Mouse (Mus musculus): ENCODE measurements around the gene Ldb2. TPM values are rescaled to one million over a fixed set of nuclear protein-coding genes. Genes with fewer than 3 reads are reported as not detected.

Gene Ldb2
- polyA plus RNA-seq, 1 experiment from 2014 or later, result 45.4 TPM

DNA sequence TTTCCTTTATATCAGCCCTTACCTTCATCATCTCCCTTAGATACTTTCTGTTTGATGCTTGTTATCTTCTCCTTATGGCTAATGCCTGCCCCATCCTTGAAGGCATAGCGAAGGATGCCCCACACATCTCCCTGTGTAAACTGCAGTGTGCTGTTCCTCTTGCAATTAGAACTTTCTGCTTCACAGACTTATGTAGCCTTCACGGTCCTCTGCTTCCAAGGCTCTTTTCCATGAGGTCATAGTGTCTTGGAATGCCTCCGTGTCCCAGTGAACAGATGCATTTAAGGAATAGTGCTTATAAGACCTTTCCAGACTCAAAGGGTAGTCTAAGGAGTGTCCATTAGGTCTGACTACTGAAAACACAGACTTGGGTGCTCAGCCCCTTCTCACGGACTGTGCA lies 318.1 kb downstream of the Ldb2 start:
- Histone ChIP-seq H3K4me3 (no peak overlapping the region), H3K27me3 (no peaks in the 10 kb centered on the region), H3K4me2 (replicated peaks) (no peak overlapping the region), H3K9ac (no peak overlapping the region), H3K27ac (no peak overlapping the region), H3K36me3 (no peaks in the 10 kb centered on the region), H3K9me3 (no peaks in the 10 kb centered on the region), H3K4me1 (no peaks in the 10 kb centered on the region)
- no peak for ATAC-seq (ENCODE audit: insufficient number of reproducible peaks, insufficient read depth, low FRiP score, low TSS enrichment)
- WGBS, result 73% methylated on average over 4 of the region's 4 CpGs

- Histone ChIP-seq H3K36me3 (no peaks in the 10 kb centered on the region), H3K27me3 (no peaks in the 10 kb centered on the region), H3K4me3 (no peak overlapping the region), H3K9me3 (no peaks in the 10 kb centered on the region), H3K4me1 (no peaks in the 10 kb centered on the region), H3K4me2 (replicated peaks) (no peak overlapping the region), H3K9ac (no peak overlapping the region), H3K27ac (no peak overlapping the region)
- ATAC-seq (ENCODE audit: insufficient number of reproducible peaks, insufficient read depth, low FRiP score, low TSS enrichment), result no peak
- WGBS, result 26% methylated on average over 4 of the region's 4 CpGs
Measured at GRCm38 (mm10) chr5:44476356-44476755, 323.1 kb downstream of the Ldb2 start.

GRCm38 (mm10) chr5:44475543-44475942 lies 323.9 kb downstream of the Ldb2 start:
- H3K27me3 ChIP-seq, result no peaks in the 10 kb centered on the region
- no peak overlapping the region for H3K9ac ChIP-seq
- no peak for ATAC-seq (ENCODE audit: insufficient number of reproducible peaks, insufficient read depth, low FRiP score, low TSS enrichment)
- no peaks in the 10 kb centered on the region for H3K9me3 ChIP-seq
- no peaks in the 10 kb centered on the region for H3K36me3 ChIP-seq
- no peaks in the 10 kb centered on the region for H3K4me1 ChIP-seq
- H3K27ac ChIP-seq, result no peak overlapping the region
- 83% methylated on average over 1 of the region's 1 CpGs for WGBS
- H3K4me2 ChIP-seq (replicated peaks), result no peak overlapping the region
- no peak overlapping the region for H3K4me3 ChIP-seq

- H3K27me3 ChIP-seq, result no peaks in the 10 kb centered on the region
- no peak for ATAC-seq (ENCODE audit: insufficient number of reproducible peaks, insufficient read depth, low FRiP score, low TSS enrichment)
- no peaks in the 10 kb centered on the region for H3K36me3 ChIP-seq
- H3K4me2 ChIP-seq (replicated peaks), result no peak overlapping the region
- no peaks in the 10 kb centered on the region for H3K4me1 ChIP-seq
- H3K9me3 ChIP-seq, result no peaks in the 10 kb centered on the region
- WGBS, result 80% methylated on average over 10 of the region's 10 CpGs
- no peak overlapping the region for H3K27ac ChIP-seq
- no peak overlapping the region for H3K9ac ChIP-seq
- H3K4me3 ChIP-seq, result no peak overlapping the region
Measured at GRCm38 (mm10) chr5:44473857-44474762, 325.4 kb downstream of the Ldb2 start.

- no peak for ATAC-seq (ENCODE audit: insufficient number of reproducible peaks, insufficient read depth, low FRiP score, low TSS enrichment)
- H3K9me3 ChIP-seq, result no peaks in the 10 kb centered on the region
- no peak overlapping the region for H3K27ac ChIP-seq
- H3K9ac ChIP-seq, result no peak overlapping the region
- 71% methylated on average over 4 of the region's 4 CpGs for WGBS
- H3K4me3 ChIP-seq, result no peak overlapping the region
- H3K36me3 ChIP-seq, result no peaks in the 10 kb centered on the region
- no peaks in the 10 kb centered on the region for H3K27me3 ChIP-seq
- no peak overlapping the region for H3K4me2 ChIP-seq (replicated peaks)
- no peaks in the 10 kb centered on the region for H3K4me1 ChIP-seq
Measured at GRCm38 (mm10) chr5:44465238-44465637, 334.2 kb downstream of the Ldb2 start.
